Mouse (Mus musculus) liver (tissue): ENCODE results near the gene Ksr2.
A peak's percentile ranks its signal among the peaks of the same experiment; 100 is the strongest.
"Not testable (repeated sequence)": the region's sequence is repeated elsewhere in the genome, so short reads cannot be mapped to it uniquely, and the experiment has no call there.

Experiments used
- DNase-seq: peaks from one replicate; pipeline ENCODE4 v3.0.0-alpha.2; 2020; ENCODE audit warnings: mixed read lengths

Gene Ksr2

GRCm38 (mm10) chr5:117413507-117414501, at the start of gene Ksr2:
Gene Ksr2, plus strand, starts transcription at chr5:117414000.
- peak; percentile 24 for DNase-seq

GRCm38 (mm10) chr5:117364821-117365220, 49.0 kb upstream of the Ksr2 start:
- DNase-seq: no peak

GRCm38 (mm10) chr5:117365904-117366561, 47.8 kb upstream of the Ksr2 start:
- peak; percentile 12 for DNase-seq

GRCm38 (mm10) chr5:117367206-117367605, 46.6 kb upstream of the Ksr2 start:
- DNase-seq: no peak

GRCm38 (mm10) chr5:117370592-117370991, 43.2 kb upstream of the Ksr2 start:
- no peak for DNase-seq

- DNase-seq: no peak
Measured at GRCm38 (mm10) chr5:117373418-117373817, 40.4 kb upstream of the Ksr2 start.

GRCm38 (mm10) chr5:117374372-117375049, 39.3 kb upstream of the Ksr2 start:
- no peak for DNase-seq

GRCm38 (mm10) chr5:117376331-117376761, 37.5 kb upstream of the Ksr2 start:
- no peak for DNase-seq

- DNase-seq: not testable (repeated sequence)
Measured at GRCm38 (mm10) chr5:117377731-117378130, 36.1 kb upstream of the Ksr2 start.

GRCm38 (mm10) chr5:117380199-117380598, 33.6 kb upstream of the Ksr2 start:
- no peak for DNase-seq

- DNase-seq: no peak
Measured at GRCm38 (mm10) chr5:117381785-117382184, 32.0 kb upstream of the Ksr2 start.

GRCm38 (mm10) chr5:117383198-117383597, 30.6 kb upstream of the Ksr2 start:
- no peak for DNase-seq

GRCm38 (mm10) chr5:117388296-117388751, 25.5 kb upstream of the Ksr2 start:
- peak; percentile 82 for DNase-seq

GRCm38 (mm10) chr5:117388877-117389276, 24.9 kb upstream of the Ksr2 start, which contains the start of gene Rfc5:
Gene Rfc5, minus strand, starts transcription at chr5:117389047.
- peak; percentile 95 for DNase-seq

- no peak for DNase-seq
Measured at GRCm38 (mm10) chr5:117390895-117391294, 22.9 kb upstream of the Ksr2 start.

- no peak for DNase-seq
Measured at GRCm38 (mm10) chr5:117395834-117396233, 18.0 kb upstream of the Ksr2 start.

GRCm38 (mm10) chr5:117396596-117397014, 17.2 kb upstream of the Ksr2 start:
- DNase-seq: no peak

GRCm38 (mm10) chr5:117397371-117397770, 16.4 kb upstream of the Ksr2 start:
- no peak for DNase-seq

- no peak for DNase-seq
Measured at GRCm38 (mm10) chr5:117398007-117398550, 15.7 kb upstream of the Ksr2 start.

- no peak for DNase-seq
Measured at GRCm38 (mm10) chr5:117399281-117399680, 14.5 kb upstream of the Ksr2 start.

- DNase-seq: no peak
Measured at GRCm38 (mm10) chr5:117403609-117404008, 10.2 kb upstream of the Ksr2 start.

- DNase-seq: not testable (repeated sequence)
Measured at GRCm38 (mm10) chr5:117404671-117405070, 9.1 kb upstream of the Ksr2 start.

GRCm38 (mm10) chr5:117408216-117408615, 5.6 kb upstream of the Ksr2 start:
- peak; percentile 55 for DNase-seq
